Mouse (Mus musculus) embryo, embryonic 11 days (tissue): ENCODE data around the gene Psmg1.
"Not testable (repeated sequence)": the region's sequence is repeated elsewhere in the genome, so short reads cannot be mapped to it uniquely, and the experiment has no call there.

ENCODE experiments used
- DNase-seq: peaks from one replicate; pipeline ENCODE4 v3.0.0-alpha.2; 2015

Psmg1 gene

DNA sequence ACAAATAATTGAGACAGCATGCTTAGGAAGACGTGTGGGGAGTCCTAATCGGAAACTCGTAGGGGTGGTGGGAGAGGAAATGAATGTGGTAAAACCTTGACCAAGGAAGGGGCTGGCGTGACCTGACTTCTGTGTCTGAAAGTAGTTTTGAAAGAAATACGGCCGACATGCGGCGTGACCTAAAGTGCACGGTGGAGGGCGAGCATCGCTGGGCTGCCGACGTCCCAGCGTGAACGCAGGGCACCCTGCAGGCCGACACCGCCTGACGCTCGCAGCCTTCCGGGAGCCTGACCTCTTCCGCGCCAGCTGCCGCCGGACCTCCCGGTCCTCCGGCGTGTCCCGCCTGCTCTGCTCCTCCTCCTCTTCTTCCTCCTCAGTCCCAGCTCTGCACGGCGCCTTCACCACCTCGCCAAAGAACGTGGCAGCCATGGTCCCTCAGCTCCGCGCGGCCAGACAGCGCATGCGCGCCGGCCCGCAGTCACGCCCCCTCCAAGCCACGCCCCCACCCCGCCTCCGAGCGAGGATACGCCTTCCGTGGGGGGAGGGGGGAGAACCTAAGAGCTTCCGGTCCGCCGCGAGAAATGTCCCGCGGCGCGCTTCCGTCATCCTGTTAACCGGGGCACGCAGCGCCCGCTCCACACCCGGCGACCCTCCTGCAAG is at the start of gene Psmg1:
TSS of gene Psmg1 (minus strand) at position 499 of the 660 bp plus-strand sequence.
- peak; percentile 99 for DNase-seq

DNA sequence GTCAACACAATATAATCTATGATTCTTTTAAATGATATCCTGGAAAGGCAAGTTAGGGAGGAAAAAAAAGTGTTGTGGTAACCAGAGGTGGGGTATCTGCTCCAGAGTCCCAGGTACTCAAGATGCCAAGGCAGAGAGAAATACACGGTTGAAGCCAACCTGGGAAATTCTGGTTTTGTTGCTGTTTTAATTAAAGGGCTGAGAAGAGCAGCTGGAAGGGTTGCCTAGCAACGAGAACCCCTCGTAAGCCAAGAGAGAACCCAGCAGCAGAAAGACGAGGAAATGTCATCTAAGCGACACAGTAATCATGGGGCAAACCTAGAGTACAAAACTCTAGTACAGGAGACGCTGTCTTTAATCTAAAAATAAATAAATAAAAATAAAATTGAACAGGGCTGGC is 48.8 kb upstream of the Psmg1 start:
- no peak for DNase-seq

DNA sequence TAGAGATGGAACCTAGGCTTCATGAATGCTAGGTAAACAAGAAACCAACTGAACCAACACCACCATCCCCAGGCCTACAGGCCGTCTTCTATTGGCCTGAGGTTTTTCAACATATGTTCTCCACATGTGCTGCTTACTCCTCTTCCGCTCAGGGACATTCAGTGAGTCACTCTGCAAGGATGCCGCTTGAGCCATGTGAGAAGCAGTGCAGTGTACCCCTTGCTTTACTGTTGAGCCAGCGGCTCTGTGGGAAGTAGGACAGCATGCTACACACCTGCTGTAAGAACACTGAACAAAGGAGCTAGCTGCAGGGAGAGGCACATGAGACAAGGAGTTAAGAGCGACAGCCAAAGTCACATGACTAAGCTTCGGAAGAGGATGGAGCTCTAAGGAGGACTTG is 43.7 kb upstream of the Psmg1 start:
- no peak for DNase-seq

DNA sequence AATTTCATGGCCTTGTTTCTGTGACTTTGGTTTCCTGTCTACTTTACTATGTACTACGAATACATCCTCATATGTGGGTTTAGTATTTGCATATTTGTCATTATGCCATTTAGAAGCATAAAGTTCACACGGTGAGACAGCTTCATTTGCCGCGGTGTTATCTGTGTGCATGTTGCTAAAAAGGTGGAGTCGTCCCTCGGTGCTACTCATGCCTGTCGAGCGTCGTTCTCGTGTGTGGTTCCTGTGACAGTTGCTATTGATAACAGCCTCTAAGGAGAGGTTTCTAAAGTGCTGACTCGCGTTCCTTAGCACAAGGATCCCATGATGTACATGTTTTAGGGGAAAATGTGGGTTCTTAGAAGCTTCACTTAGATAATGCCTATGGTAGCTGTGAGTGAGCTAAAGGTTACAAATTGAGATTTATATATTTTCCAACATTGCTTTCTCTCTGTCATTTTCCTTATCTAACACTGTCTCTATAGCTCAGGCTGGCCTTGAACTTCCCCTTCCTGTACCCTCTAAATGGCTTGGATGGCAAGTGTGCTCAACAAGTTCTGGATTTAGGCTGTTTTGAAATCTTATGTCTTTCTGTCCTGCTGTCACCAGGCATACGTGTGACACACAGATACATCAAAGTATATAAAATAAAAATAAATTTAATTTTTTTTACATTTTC is 41.7 kb upstream of the Psmg1 start:
- DNase-seq = no peak

DNA sequence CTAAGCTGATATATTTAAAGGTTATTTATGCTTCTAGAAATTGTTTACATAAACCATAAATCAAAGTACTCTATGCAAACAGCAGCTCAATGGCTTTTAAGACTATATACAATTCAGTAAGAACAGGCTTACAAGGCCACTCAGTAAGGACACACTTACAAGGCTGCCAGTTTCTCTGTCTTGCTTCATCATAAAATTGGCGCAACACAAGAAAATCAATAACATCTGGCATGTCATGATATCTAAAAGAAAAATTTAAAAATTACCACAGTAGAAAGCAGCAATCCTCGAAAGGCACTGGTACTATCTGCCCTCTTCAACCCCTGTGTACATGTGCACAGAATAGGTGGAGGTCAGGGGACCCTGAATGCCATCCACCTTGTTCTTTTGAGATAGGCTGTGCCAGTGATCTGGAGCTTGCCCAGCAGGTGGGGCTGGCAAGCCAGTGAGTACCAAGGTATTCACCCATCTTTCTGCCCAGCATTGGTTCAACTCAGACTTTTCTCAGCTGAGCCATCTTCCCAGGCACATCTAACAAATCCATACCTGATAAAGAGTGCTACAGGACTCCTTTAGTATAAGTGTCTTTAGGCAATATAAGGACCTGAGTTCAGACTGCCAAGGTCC is 39.8 kb upstream of the Psmg1 start:
- DNase-seq = no peak

DNA sequence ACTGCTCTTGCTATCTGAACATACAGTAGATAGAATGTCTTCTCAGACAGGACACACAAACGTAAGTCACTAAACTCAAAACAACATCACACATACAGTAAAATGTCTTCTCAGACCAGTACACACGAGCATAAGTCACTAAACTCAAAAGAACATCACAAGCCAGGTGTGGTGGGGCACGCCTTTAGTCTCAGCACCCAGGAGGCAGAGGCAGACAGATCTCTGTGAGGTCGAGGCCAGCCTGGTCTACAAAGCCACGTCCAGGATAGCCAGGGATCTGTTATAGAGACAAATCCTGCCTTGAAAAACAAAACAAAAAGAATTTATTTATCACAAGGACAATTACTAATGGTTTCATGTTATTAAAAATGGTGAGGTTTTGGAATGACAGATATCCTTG is 35.5 kb upstream of the Psmg1 start:
- no peak for DNase-seq

DNA sequence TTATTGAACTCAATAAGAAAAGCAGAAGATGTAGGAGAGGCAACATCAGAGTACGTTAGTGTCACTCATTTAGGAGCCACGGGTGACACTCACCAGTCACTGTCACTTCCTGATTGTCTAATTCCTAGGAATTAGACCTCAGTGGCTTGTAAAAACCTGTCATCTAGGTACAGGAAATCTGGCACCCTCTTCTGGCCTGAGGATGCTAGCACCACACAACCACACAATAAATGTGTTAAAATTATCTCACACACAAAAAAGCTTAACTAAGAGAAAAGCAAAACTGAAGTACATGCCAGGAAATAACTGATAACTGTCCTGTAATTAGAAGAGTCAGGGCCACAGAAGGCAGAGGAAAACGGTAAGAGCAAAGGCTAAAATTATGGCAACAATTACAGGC is 34.5 kb upstream of the Psmg1 start:
- no peak for DNase-seq

DNA sequence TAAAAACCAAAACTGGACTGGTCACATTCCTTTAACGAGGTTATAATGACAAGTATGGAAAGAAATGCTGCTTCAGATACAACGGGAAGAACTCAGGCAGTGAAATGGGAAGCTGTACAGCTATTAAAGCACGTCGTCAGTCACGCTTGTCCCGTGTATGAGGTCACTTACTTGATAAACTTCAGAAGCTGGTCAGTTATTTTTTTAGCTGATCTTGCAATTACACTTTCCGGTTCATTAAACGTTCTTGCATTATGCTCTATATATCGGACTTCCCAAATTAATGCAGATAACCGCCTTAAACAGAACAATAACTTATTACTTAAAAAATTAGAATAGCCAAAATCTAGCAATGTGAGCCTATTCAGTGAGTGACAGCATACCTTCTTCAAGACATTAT is 30.3 kb upstream of the Psmg1 start:
- no peak for DNase-seq

DNA sequence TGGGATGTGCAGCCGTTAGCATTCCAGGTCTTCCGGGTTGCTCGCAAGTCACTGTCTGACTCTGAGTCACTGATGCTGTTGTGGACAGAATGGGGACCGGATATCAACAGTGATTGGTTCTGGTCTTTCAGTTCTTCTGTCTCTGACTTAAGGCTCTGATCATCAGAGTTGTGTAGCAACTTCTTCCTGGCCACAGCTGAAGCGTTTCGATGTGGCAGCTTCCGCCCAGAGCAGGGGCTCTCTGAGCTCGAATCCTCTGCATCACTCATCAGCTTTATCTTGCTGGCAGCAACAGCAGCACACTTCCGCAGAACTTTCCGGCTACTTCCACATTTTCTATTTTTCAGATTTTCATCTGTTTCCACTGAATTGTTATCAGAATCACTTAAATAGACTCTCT is 18.4 kb upstream of the Psmg1 start:
- DNase-seq = not testable (repeated sequence)

DNA sequence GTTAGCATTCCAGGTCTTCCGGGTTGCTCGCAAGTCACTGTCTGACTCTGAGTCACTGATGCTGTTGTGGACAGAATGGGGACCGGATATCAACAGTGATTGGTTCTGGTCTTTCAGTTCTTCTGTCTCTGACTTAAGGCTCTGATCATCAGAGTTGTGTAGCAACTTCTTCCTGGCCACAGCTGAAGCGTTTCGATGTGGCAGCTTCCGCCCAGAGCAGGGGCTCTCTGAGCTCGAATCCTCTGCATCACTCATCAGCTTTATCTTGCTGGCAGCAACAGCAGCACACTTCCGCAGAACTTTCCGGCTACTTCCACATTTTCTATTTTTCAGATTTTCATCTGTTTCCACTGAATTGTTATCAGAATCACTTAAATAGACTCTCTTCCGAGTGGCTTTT is 13.5 kb upstream of the Psmg1 start:
- not testable (repeated sequence) for DNase-seq

DNA sequence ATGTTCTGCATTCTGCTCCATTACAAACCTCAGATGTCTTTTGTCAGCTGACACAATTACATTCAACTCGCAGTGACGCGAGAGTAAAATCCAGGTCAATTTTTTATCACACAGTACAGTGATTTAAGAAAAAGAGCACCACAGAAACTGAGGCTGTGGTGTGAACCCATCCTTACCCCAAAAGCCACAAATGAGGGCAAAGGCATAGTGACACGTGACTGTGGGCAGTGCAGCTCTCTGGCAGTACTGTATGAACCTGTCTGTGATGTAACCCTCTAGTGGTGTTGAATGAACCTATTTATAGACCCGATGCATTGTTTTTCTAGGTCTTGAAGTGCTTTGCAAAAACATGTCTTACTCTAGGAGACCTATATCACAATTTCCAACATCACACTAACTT is 8.5 kb upstream of the Psmg1 start:
- DNase-seq = no peak

DNA sequence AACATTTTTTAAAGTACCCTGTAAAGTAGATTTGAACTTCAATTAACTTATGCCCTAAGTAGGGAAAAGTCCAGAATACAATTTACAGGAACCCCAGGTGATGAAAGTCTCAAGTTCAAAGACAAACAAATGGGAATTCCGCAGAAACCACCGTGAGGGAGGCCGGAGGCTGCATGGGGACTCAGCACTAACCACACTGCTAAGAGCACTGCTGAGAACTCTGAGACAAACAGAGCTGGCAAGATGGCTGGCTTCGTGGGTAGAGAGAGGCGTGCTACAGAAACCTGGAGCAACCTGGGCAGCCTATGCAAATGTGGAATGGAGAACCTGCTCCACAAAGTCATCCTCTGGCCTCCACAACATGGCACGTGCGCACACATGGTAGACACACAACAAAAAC is 5.4 kb upstream of the Psmg1 start:
- no peak for DNase-seq

DNA sequence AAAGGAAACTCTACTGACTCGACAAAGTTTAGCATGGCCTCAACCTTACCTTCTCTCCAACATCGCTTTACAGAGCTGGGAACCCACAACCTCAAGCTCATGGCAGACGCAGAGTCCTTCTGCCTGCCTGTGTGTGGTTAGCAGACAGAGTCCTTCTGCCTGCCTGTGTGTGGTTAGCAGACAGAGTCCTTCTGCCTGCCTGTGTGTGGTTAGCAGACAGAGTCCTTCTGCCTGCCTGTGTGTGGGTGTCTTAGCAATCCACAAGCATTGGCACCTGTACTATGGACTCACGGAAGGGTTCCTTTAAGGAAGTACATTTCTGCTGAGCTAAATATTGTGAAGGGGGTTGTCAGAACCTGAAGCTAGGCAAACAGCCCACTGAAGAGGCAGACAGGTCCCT is 3.8 kb upstream of the Psmg1 start:
- not testable (repeated sequence) for DNase-seq

DNA sequence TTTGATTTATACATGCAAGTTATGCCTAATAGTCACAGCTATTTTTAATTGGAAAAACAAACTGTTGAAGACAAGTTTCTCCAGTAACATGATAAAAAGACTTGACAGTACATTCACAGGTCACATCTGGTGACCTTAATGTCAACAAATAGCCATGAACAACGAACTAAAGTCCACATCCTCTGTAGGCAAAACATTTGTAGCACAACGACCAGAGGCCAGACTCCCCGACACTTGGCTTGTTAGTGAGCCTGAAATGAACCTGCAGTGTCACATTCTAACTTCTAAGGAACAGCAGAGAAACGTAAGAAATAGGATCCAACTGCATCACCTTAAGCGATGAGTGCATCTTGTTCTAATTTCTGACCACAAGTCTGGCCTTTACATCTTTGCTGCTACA is 1.8 kb upstream of the Psmg1 start:
- no peak for DNase-seq

DNA sequence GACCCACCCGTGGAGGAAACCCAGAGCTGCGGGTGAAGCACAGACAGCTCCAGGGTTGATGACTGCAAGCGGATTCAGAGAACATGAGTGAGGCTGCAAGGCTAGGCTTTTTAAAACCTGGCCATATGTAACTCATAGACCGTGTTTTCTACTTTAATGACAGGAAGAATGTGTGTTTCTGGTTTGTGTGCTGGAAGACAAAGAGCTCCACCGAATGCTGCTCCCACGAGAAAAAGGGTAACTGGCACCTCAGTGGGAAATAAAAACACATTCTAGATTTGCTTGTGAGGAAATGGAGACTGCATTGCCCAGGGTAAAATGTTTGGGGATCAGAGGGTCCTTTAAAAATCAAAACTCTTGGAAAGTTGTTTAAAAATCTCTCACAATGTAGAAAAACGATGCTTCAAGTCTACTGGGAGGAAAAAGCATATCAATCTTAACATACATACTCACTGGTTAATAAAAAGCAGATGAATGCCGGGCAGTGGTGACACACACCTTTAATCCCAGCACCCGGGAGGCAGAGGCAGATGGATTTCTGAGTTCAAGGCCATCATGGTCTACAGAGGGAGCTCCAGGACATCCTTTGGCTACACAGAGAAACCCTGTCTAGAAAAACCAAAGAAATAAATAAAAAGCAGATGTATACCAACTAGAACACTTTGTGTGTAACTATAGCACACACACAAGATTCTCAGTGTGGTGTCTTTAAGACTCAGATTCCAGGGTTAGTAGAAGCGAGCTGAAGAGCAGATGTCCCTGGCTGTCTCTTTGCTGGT is 551 bp upstream of the Psmg1 start:
- DNase-seq = peak; percentile 33

DNA sequence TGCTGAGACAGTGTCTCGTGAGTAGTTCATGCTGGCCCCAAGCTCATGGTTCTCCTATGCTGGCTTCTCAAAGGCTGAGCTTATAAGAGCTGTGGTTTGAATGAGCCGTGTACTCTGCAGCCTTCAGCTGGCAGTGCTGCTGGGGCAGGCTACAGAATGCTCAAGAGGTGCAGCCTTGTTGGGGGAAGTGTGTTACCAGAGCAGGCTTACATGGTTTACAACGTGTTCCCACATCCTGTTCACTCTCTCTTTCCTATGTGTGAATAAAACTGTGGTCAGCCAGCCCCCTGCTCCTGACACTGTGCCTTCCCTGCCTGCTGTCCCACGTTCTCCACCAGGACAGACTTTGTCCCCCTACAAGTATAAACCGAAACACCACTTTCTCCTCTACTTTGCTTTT is 5.8 kb downstream of the Psmg1 start:
- DNase-seq = no peak

DNA sequence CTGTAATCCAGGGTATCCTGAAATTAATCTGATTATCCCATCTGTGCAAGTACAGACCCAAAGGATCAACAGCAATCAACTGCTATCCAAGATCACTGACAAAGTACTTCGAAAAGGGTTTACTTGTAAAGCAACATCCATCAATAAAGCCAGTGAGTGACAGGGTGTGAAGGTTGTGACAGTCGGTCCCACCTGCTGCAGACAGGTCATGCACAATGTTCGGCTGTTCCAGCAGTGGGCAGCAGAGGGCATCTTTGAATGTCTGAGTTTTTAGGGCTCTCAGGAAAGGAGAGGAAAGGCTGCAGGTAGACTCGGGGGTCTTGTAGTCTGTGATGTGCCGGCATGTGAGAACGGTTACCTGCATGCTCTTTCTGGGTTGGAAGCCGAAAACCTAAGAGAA is 7.2 kb downstream of the Psmg1 start:
- DNase-seq = peak; percentile 32

DNA sequence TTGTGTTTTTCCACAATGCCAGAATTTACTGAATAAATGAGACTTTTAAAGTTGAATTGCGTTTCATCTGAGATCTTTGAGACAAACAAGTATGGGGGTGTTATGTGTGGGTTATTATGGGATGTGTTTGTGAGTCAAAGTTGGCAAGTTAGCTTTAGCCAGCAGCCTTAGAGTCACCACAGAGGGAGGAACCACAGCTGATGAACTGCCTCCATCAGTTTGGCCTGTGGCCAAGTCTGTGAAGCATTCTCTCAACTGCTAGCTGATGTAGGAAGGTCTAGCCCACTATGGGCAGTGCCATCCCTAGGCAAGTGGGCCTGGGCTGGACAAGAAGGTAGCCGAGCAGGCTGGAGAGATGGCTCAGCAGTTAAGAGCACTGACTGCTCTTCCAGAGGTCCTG is 19.9 kb downstream of the Psmg1 start:
- no peak for DNase-seq

DNA sequence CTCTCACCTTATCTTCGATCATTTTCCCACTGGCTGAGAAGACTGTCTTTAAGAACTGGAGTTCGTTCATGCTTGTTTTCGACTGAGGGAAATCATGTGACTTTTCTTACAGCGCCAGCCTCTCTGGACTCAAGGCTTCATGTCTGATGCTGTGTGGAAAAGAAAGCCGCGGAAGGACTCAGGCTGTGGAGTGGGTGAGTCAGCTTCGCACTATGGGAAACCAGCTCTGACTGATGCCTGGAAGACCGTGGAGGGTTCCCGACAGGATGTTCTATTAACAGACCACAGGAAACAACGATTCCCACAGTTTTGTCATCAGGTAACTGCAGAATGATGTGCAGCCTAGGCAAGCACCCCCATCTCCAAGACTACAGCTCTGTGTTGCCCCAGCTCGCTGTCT is 23.3 kb downstream of the Psmg1 start:
- no peak for DNase-seq

DNA sequence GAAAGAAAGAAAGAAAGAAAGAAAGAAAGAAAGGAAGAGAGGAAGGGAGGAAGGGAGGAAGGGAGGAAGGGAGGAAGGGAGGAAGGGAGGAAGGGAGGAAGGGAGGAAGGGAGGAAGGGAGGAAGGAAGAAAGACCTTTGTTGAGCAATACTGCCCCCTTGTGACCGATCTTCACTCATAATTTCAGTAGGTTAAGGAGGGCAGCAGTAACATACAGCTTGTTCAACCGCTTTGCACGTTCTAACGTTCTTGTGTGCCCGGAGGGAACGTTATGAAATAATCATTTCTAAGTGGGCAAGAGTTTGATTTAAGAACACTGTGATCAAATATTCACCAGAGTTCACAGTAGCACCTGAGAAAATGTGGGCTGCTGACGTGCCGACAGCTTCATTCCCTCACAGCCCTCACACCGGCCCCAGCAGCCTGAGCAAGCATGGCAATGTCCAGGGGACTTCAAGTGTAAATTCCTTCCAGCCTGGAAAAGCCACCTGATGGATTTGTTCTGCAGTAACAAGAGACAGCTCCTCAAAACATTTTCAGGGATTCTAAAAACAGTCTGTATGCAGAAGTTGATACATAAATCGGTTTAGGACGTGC is 26.2 kb downstream of the Psmg1 start:
- peak; percentile 70 for DNase-seq

DNA sequence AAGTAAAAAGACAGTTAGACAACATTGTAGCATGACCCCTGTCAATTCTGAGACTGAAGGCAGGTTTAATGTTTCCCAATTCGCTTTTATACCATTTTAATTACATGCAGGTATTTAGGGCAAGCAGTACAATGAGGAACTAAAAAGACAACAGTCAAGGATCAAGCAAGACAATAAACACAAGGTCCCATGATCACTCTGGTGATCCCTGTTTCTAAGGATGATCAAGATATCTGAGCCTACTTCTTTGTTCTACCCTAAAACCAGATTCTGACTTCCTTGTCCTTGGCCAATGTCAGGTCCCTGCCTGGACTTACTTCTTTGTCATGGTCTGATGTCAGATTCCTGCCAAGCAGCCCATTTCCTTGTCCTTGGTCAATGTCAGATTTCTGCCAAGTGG is 29.3 kb downstream of the Psmg1 start:
- not testable (repeated sequence) for DNase-seq

DNA sequence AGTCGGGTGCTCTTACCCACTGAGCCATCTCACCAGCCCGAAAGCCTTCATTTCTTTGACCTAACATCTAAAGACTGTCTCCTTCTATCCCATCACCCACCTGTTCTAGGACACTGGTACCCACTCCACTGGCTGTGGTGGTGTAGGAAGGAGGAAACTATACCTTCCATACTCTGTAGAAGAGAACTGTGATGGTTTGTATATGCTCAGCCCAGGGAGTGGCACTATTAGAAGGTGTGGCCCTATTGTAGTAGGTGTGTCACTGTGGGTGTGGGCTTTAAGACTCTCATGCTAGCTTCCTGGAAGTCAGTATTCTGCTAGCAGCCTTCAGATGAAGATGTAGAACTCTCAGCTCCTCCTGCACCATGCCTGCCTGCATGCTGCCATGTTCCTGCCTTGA is 30.1 kb downstream of the Psmg1 start:
- DNase-seq = not testable (repeated sequence)

DNA sequence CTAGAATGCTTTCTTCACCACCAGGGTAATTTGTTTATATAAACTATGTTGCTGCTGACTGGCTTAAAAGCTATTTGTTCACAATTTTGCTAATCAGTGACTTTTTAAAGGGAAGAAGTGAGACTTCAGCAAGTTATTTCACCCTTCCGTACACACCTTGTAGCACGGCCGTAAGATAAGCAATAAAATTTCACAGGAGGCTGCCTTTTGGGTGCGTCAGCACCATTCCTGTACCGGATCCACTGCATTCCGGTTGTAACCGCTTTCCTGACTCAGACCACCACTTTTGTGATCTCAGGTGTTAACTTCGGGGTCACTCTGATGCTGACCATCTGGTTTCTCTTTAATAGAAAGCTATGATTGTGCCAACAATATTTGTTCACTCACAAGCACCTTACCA is 32.7 kb downstream of the Psmg1 start:
- DNase-seq = no peak
